Mouse (Mus musculus): ENCODE results near the gene Foxn3. TPM values are rescaled to one million over a fixed set of nuclear protein-coding genes. Genes with fewer than 3 reads are reported as not detected.

Gene Foxn3
- polyA plus RNA-seq, 1 experiment = 61.0 TPM

- TF ChIP-seq EP300 (IDR thresholded peaks at IDR 0.05; ENCODE audit: insufficient read depth, low read depth, low read length) (no peak), CTCF (IDR thresholded peaks at IDR 0.05; ENCODE audit: low read depth, low read length) (no peak), POLR2A (IDR thresholded peaks at IDR 0.05; ENCODE audit: insufficient read depth, low read length) (no peak)
- no peak overlapping the region for H3K9ac ChIP-seq (ENCODE audit: low read depth, poor library complexity, severe bottlenecking)
- H3K27me3 ChIP-seq (ENCODE audit: control insufficient read depth, insufficient read depth, low read length, poor library complexity, severe bottlenecking) = peaks cover 1% of the 10 kb centered on the region; the same call in 1 of the 2 replicates
- H3K4me1 ChIP-seq (ENCODE audit: control insufficient read depth, insufficient read depth, low read length) = peaks cover 7% of the 10 kb centered on the region
- H3K27ac ChIP-seq (ENCODE audit: insufficient read depth, low read length) = no peak overlapping the region
- no peaks in the 10 kb centered on the region for H3K36me3 ChIP-seq (ENCODE audit: control insufficient read depth, insufficient read depth, low read length, poor library complexity, severe bottlenecking)
- H3K4me3 ChIP-seq (ENCODE audit: low read depth, low read length) = no peak overlapping the region
- H3K9me3 ChIP-seq (replicated peaks; ENCODE audit: control insufficient read depth, insufficient read depth, low read length, poor library complexity, severe bottlenecking) = no peaks in the 10 kb centered on the region
Observed at GRCm38 (mm10) chr12:99306536-99307204, 256.7 kb downstream of the Foxn3 start.

GRCm38 (mm10) chr12:99305784-99306535 is 257.4 kb downstream of the Foxn3 start:
- Histone ChIP-seq H3K27me3 (ENCODE audit: control insufficient read depth, insufficient read depth, low read length, poor library complexity, severe bottlenecking) (peaks cover 1% of the 10 kb centered on the region; the same call in 1 of the 2 replicates), H3K4me3 (ENCODE audit: low read depth, low read length) (no peak overlapping the region), H3K4me1 (ENCODE audit: control insufficient read depth, insufficient read depth, low read length) (peaks cover 7% of the 10 kb centered on the region), H3K27ac (ENCODE audit: insufficient read depth, low read length) (no peak overlapping the region), H3K9ac (ENCODE audit: low read depth, poor library complexity, severe bottlenecking) (no peak overlapping the region), H3K36me3 (ENCODE audit: control insufficient read depth, insufficient read depth, low read length, poor library complexity, severe bottlenecking) (no peaks in the 10 kb centered on the region), H3K9me3 (replicated peaks; ENCODE audit: control insufficient read depth, insufficient read depth, low read length, poor library complexity, severe bottlenecking) (no peaks in the 10 kb centered on the region)
- TF ChIP-seq CTCF (IDR thresholded peaks at IDR 0.05; ENCODE audit: low read depth, low read length) (no peak), EP300 (IDR thresholded peaks at IDR 0.05; ENCODE audit: insufficient read depth, low read depth, low read length) (no peak), POLR2A (IDR thresholded peaks at IDR 0.05; ENCODE audit: insufficient read depth, low read length) (no peak)

- Histone ChIP-seq H3K27me3 (ENCODE audit: control insufficient read depth, insufficient read depth, low read length, poor library complexity, severe bottlenecking) (peaks cover 1% of the 10 kb centered on the region; the same call in 1 of the 2 replicates), H3K9ac (ENCODE audit: low read depth, poor library complexity, severe bottlenecking) (no peak overlapping the region), H3K4me1 (ENCODE audit: control insufficient read depth, insufficient read depth, low read length) (peaks cover 9% of the 10 kb centered on the region), H3K27ac (ENCODE audit: insufficient read depth, low read length) (no peak overlapping the region), H3K9me3 (replicated peaks; ENCODE audit: control insufficient read depth, insufficient read depth, low read length, poor library complexity, severe bottlenecking) (no peaks in the 10 kb centered on the region), H3K36me3 (ENCODE audit: control insufficient read depth, insufficient read depth, low read length, poor library complexity, severe bottlenecking) (no peaks in the 10 kb centered on the region), H3K4me3 (ENCODE audit: low read depth, low read length) (no peak overlapping the region)
- TF ChIP-seq POLR2A (IDR thresholded peaks at IDR 0.05; ENCODE audit: insufficient read depth, low read length) = no peak
- TF ChIP-seq EP300 (IDR thresholded peaks at IDR 0.05; ENCODE audit: insufficient read depth, low read depth, low read length) = no peak
- TF ChIP-seq CTCF (IDR thresholded peaks at IDR 0.05; ENCODE audit: low read depth, low read length) = no peak
Observed at GRCm38 (mm10) chr12:99305324-99305723, 258.1 kb downstream of the Foxn3 start.

GRCm38 (mm10) chr12:99304056-99304455 is 259.3 kb downstream of the Foxn3 start:
- Histone ChIP-seq H3K4me1 (ENCODE audit: control insufficient read depth, insufficient read depth, low read length) (peaks cover 12% of the 10 kb centered on the region), H3K36me3 (ENCODE audit: control insufficient read depth, insufficient read depth, low read length, poor library complexity, severe bottlenecking) (no peaks in the 10 kb centered on the region), H3K27ac (ENCODE audit: insufficient read depth, low read length) (no peak overlapping the region), H3K9ac (ENCODE audit: low read depth, poor library complexity, severe bottlenecking) (no peak overlapping the region), H3K9me3 (replicated peaks; ENCODE audit: control insufficient read depth, insufficient read depth, low read length, poor library complexity, severe bottlenecking) (no peaks in the 10 kb centered on the region), H3K27me3 (ENCODE audit: control insufficient read depth, insufficient read depth, low read length, poor library complexity, severe bottlenecking) (peaks cover 1% of the 10 kb centered on the region; the same call in 1 of the 2 replicates), H3K4me3 (ENCODE audit: low read depth, low read length) (no peak overlapping the region)
- TF ChIP-seq POLR2A (IDR thresholded peaks at IDR 0.05; ENCODE audit: insufficient read depth, low read length) (no peak), EP300 (IDR thresholded peaks at IDR 0.05; ENCODE audit: insufficient read depth, low read depth, low read length) (no peak), CTCF (IDR thresholded peaks at IDR 0.05; ENCODE audit: low read depth, low read length) (no peak)

- Histone ChIP-seq H3K4me1 (ENCODE audit: control insufficient read depth, insufficient read depth, low read length) (peaks cover 14% of the 10 kb centered on the region), H3K36me3 (ENCODE audit: control insufficient read depth, insufficient read depth, low read length, poor library complexity, severe bottlenecking) (no peaks in the 10 kb centered on the region), H3K27ac (ENCODE audit: insufficient read depth, low read length) (no peak overlapping the region), H3K9ac (ENCODE audit: low read depth, poor library complexity, severe bottlenecking) (no peak overlapping the region), H3K4me3 (ENCODE audit: low read depth, low read length) (no peak overlapping the region), H3K27me3 (ENCODE audit: control insufficient read depth, insufficient read depth, low read length, poor library complexity, severe bottlenecking) (peaks cover 1% of the 10 kb centered on the region; the same call in 1 of the 2 replicates), H3K9me3 (replicated peaks; ENCODE audit: control insufficient read depth, insufficient read depth, low read length, poor library complexity, severe bottlenecking) (no peaks in the 10 kb centered on the region)
- no peak for TF ChIP-seq CTCF (IDR thresholded peaks at IDR 0.05; ENCODE audit: low read depth, low read length)
- no peak for TF ChIP-seq EP300 (IDR thresholded peaks at IDR 0.05; ENCODE audit: insufficient read depth, low read depth, low read length)
- no peak for TF ChIP-seq POLR2A (IDR thresholded peaks at IDR 0.05; ENCODE audit: insufficient read depth, low read length)
Observed at GRCm38 (mm10) chr12:99303581-99303980, 259.8 kb downstream of the Foxn3 start.

- Histone ChIP-seq H3K4me1 (ENCODE audit: control insufficient read depth, insufficient read depth, low read length) (peaks cover 11% of the 10 kb centered on the region), H3K9me3 (replicated peaks; ENCODE audit: control insufficient read depth, insufficient read depth, low read length, poor library complexity, severe bottlenecking) (no peaks in the 10 kb centered on the region), H3K36me3 (ENCODE audit: control insufficient read depth, insufficient read depth, low read length, poor library complexity, severe bottlenecking) (no peaks in the 10 kb centered on the region), H3K4me3 (ENCODE audit: low read depth, low read length) (no peak overlapping the region), H3K27me3 (ENCODE audit: control insufficient read depth, insufficient read depth, low read length, poor library complexity, severe bottlenecking) (peaks cover 4% of the 10 kb centered on the region; the same call in 1 of the 2 replicates), H3K27ac (ENCODE audit: insufficient read depth, low read length) (no peak overlapping the region), H3K9ac (ENCODE audit: low read depth, poor library complexity, severe bottlenecking) (no peak overlapping the region)
- TF ChIP-seq CTCF (IDR thresholded peaks at IDR 0.05; ENCODE audit: low read depth, low read length) (no peak), POLR2A (IDR thresholded peaks at IDR 0.05; ENCODE audit: insufficient read depth, low read length) (no peak), EP300 (IDR thresholded peaks at IDR 0.05; ENCODE audit: insufficient read depth, low read depth, low read length) (peak; percentile 65)
Observed at GRCm38 (mm10) chr12:99299900-99300299, 263.5 kb downstream of the Foxn3 start.

All from ES-Bruce4 (cell line).